Mouse (Mus musculus) lung, postnatal 0 days (tissue): ENCODE data around the gene Esrrg. TPM values are rescaled to one million over a fixed set of nuclear protein-coding genes. Genes with fewer than 3 reads are reported as not detected.

Experiments used
- ATAC-seq: fragments of 200-750 bp; cut with Nextera tagmentation; 2 replicates; pipeline ENCODE4 v1.8.0; 2017; ENCODE audit warnings: moderate library complexity
- DNase-seq: peaks from one replicate; pipeline ENCODE4 v3.0.0-alpha.2; 2016; ENCODE audit warnings: low spot score
- H3K27ac ChIP-seq: fragments of 300-500 bp; sonication (generic); 2 replicates; pipeline ENCODE4 v1.5.1; 2014; ENCODE audit warnings: antibody characterized with exemption, mild to moderate bottlenecking, low read length, mixed read lengths
- H3K27me3 ChIP-seq: fragments of 300-500 bp; sonication (generic); replicated peaks from 2 replicates; pipeline ENCODE4 v1.6.1; 2014; ENCODE audit warnings: low read length, mixed read lengths; ENCODE audit not compliant: insufficient read depth
- H3K36me3 ChIP-seq: fragments of 300-500 bp; sonication (generic); 2 replicates; pipeline ENCODE4 v1.6.1; 2014; ENCODE audit warnings: low read length, mixed read lengths; ENCODE audit not compliant: insufficient read depth
- H3K4me1 ChIP-seq: fragments of 300-500 bp; sonication (generic); 2 replicates; pipeline ENCODE4 v1.6.1; 2014; ENCODE audit warnings: antibody characterized with exemption, low read depth, low read length, mixed read lengths; ENCODE audit not compliant: insufficient read depth
- H3K4me2 ChIP-seq: fragments of 300-500 bp; sonication (generic); replicated peaks from 2 replicates; pipeline ENCODE4 v1.6.1; 2014; ENCODE audit warnings: low read depth, mild to moderate bottlenecking, low read length, moderate library complexity, mixed read lengths
- H3K4me3 ChIP-seq: fragments of 300-500 bp; sonication (generic); 2 replicates; pipeline ENCODE4 v1.5.1; 2014; ENCODE audit warnings: low read depth, low read length
- H3K9ac ChIP-seq: fragments of 300-500 bp; sonication (generic); replicated peaks from 2 replicates; pipeline ENCODE4 v1.6.1; 2014; ENCODE audit warnings: low read depth, mild to moderate bottlenecking
- H3K9me3 ChIP-seq: fragments of 300-500 bp; sonication (generic); 2 replicates; pipeline ENCODE4 v1.6.1; 2016; ENCODE audit warnings: low read length, mixed read lengths
- CTCF ChIP-seq: IDR thresholded peaks from 2 replicates; pipeline ENCODE4 v1.5.1; 2016; ENCODE audit warnings: antibody characterized with exemption, mild to moderate bottlenecking
- EP300 ChIP-seq: IDR thresholded peaks from 2 replicates; pipeline ENCODE4 v1.6.1; 2016; ENCODE audit warnings: antibody characterized with exemption, mild to moderate bottlenecking, control low read depth
- WGBS: fragments of 180-500 bp; shearing (Covaris S2); extraction: QIAGEN DNeasy Blood & Tissue Kit; methylation state at CpG from one replicate; pipeline ENCODE4 v1.1.7; 2014; 5-methylcytosine and 5-hydroxymethylcytosine counted together
- polyA plus RNA-seq: library from polyadenylated mRNA; unstranded; fragments of >200 nt; fragmentation: Nextera tagmentation; extraction: Ambion mirVana; gene quantifications from 2 replicates; pipeline ENCODE4 v1.2.1, GENCODE M21; 2015

The Esrrg gene
- polyA plus RNA-seq, 1 experiment from 2014 or later, result 0.54 TPM

- Histone ChIP-seq H3K27ac (0 out of 2 replicates have a peak overlapping the region, but pooled peaks have one; percentile 6), H3K9ac (no peak overlapping the region), H3K4me3 (no peak overlapping the region), H3K27me3 (no peaks in the 10 kb centered on the region), H3K4me1 (peaks cover 8% of the 10 kb centered on the region; the same call in 1 of the 2 replicates), H3K4me2 (no peak overlapping the region), H3K36me3 (no peaks in the 10 kb centered on the region), H3K9me3 (no peaks in the 10 kb centered on the region)
- ATAC-seq (0 out of 2 replicates have a peak, but pooled peaks have one; percentile 23), DNase-seq (peak; percentile 28)
- no peak for TF ChIP-seq CTCF
- TF ChIP-seq EP300, result no peak
- WGBS, result 30% methylated on average over 9 of the region's 9 CpGs
Measured at GRCm38 (mm10) chr1:187660963-187661362, 52.4 kb downstream of the Esrrg start.

- Histone ChIP-seq H3K27ac (no peak overlapping the region), H3K9ac (no peak overlapping the region)
- ATAC-seq, result no peak
Measured at GRCm38 (mm10) chr1:187662083-187662609, 53.6 kb downstream of the Esrrg start.

GRCm38 (mm10) chr1:187663376-187663775 is 54.8 kb downstream of the Esrrg start:
- H3K4me1 ChIP-seq, result peaks cover 8% of the 10 kb centered on the region; the same call in 1 of the 2 replicates
- no peak for TF ChIP-seq EP300
- no peak for TF ChIP-seq CTCF
- H3K9ac ChIP-seq, result no peak overlapping the region
- H3K27ac ChIP-seq, result no peak overlapping the region
- H3K36me3 ChIP-seq, result no peaks in the 10 kb centered on the region
- no peak for ATAC-seq
- no peaks in the 10 kb centered on the region for H3K27me3 ChIP-seq
- DNase-seq, result no peak
- no peak overlapping the region for H3K4me2 ChIP-seq
- H3K4me3 ChIP-seq, result no peak overlapping the region
- 61% methylated on average over 6 of the region's 6 CpGs for WGBS
- no peaks in the 10 kb centered on the region for H3K9me3 ChIP-seq

More at GRCm38 (mm10) chr1:187662083-187662609, 53.6 kb downstream of the Esrrg start:
- Histone ChIP-seq H3K4me2 (peak overlapping the region; percentile 39), H3K9me3 (no peaks in the 10 kb centered on the region), H3K4me1 (peaks cover 8% of the 10 kb centered on the region; the same call in 1 of the 2 replicates), H3K4me3 (peak overlapping the region; percentile 1; the same call in 1 of the 2 replicates), H3K27me3 (no peaks in the 10 kb centered on the region), H3K36me3 (no peaks in the 10 kb centered on the region)
- TF ChIP-seq EP300, result no peak
- no peak for TF ChIP-seq CTCF
- DNase-seq, result peak; percentile 23
- 31% methylated on average over 12 of the region's 12 CpGs for WGBS

- no peak overlapping the region for H3K27ac ChIP-seq
- no peaks in the 10 kb centered on the region for H3K36me3 ChIP-seq
- no peak overlapping the region for H3K4me2 ChIP-seq
- H3K4me3 ChIP-seq, result no peak overlapping the region
- ATAC-seq (no peak), DNase-seq (no peak)
- TF ChIP-seq CTCF, result no peak
- TF ChIP-seq EP300, result no peak
- no peaks in the 10 kb centered on the region for H3K27me3 ChIP-seq
- 71% methylated on average over 7 of the region's 7 CpGs for WGBS
- H3K4me1 ChIP-seq, result peaks cover 8% of the 10 kb centered on the region; the same call in 1 of the 2 replicates
- no peaks in the 10 kb centered on the region for H3K9me3 ChIP-seq
- H3K9ac ChIP-seq, result no peak overlapping the region
Measured at GRCm38 (mm10) chr1:187664261-187664660, 55.7 kb downstream of the Esrrg start.

GRCm38 (mm10) chr1:187665901-187666600 is 57.5 kb downstream of the Esrrg start:
- WGBS, result 36% methylated on average over 10 of the region's 10 CpGs
- no peaks in the 10 kb centered on the region for H3K27me3 ChIP-seq
- no peaks in the 10 kb centered on the region for H3K9me3 ChIP-seq
- ATAC-seq, result no peak
- no peaks in the 10 kb centered on the region for H3K36me3 ChIP-seq
- H3K27ac ChIP-seq, result no peak overlapping the region
- no peak overlapping the region for H3K9ac ChIP-seq
- no peak overlapping the region for H3K4me2 ChIP-seq
- H3K4me1 ChIP-seq, result peaks cover 8% of the 10 kb centered on the region; the same call in 1 of the 2 replicates
- no peak for DNase-seq
- H3K4me3 ChIP-seq, result no peak overlapping the region
- no peak for TF ChIP-seq EP300
- no peak for TF ChIP-seq CTCF

GRCm38 (mm10) chr1:187669746-187670145 is 61.2 kb downstream of the Esrrg start:
- Histone ChIP-seq H3K4me2 (no peak overlapping the region), H3K9me3 (no peaks in the 10 kb centered on the region), H3K4me1 (no peaks in the 10 kb centered on the region), H3K36me3 (no peaks in the 10 kb centered on the region), H3K27me3 (no peaks in the 10 kb centered on the region), H3K9ac (no peak overlapping the region), H3K4me3 (no peak overlapping the region), H3K27ac (no peak overlapping the region)
- 95% methylated on average over 6 of the region's 6 CpGs for WGBS
- no peak for DNase-seq
- TF ChIP-seq EP300 (no peak), CTCF (no peak)
- ATAC-seq, result no peak
